Mouse (Mus musculus): ENCODE measurements around the gene Sobp. TPM values are rescaled to one million over a fixed set of nuclear protein-coding genes. Genes with fewer than 3 reads are reported as not detected.

Sobp gene
- polyA plus RNA-seq, 1 experiment from 2014 or later, result 10.0 TPM

GRCm38 (mm10) chr10:42957881-42958651, 216.3 kb downstream of the Sobp start:
- Histone ChIP-seq H3K9ac (replicated peaks) (peak overlapping the region; percentile 41), H3K27ac (replicated peaks) (no peak overlapping the region), H3K9me3 (replicated peaks) (no peaks in the 10 kb centered on the region), H3K4me2 (peak overlapping the region; percentile 59), H3K4me3 (replicated peaks) (peak overlapping the region; percentile 33), H3K27me3 (replicated peaks) (peaks cover 3% of the 10 kb centered on the region; the same call in 1 of the 2 replicates), H3K36me3 (no peaks in the 10 kb centered on the region), H3K4me1 (peaks cover 15% of the 10 kb centered on the region)
- peak; percentile 90 for ATAC-seq (ENCODE audit: low FRiP score)
- WGBS, result 4% methylated on average over 21 of the region's 21 CpGs

GRCm38 (mm10) chr10:42955205-42955604, 219.1 kb downstream of the Sobp start:
- H3K27me3 ChIP-seq (replicated peaks), result peaks cover 3% of the 10 kb centered on the region; the same call in 1 of the 2 replicates
- no peak overlapping the region for H3K27ac ChIP-seq (replicated peaks)
- H3K9me3 ChIP-seq (replicated peaks), result no peaks in the 10 kb centered on the region
- ATAC-seq (ENCODE audit: low FRiP score), result no peak
- no peaks in the 10 kb centered on the region for H3K36me3 ChIP-seq
- no peak overlapping the region for H3K9ac ChIP-seq (replicated peaks)
- peaks cover 32% of the 10 kb centered on the region for H3K4me1 ChIP-seq
- WGBS, result 99% methylated on average over 3 of the region's 3 CpGs
- H3K4me3 ChIP-seq (replicated peaks), result no peak overlapping the region
- H3K4me2 ChIP-seq, result no peak overlapping the region

- Histone ChIP-seq H3K27me3 (replicated peaks) (peaks cover 3% of the 10 kb centered on the region; the same call in 1 of the 2 replicates), H3K4me3 (replicated peaks) (no peak overlapping the region), H3K4me2 (no peak overlapping the region), H3K27ac (replicated peaks) (no peak overlapping the region), H3K4me1 (peaks cover 24% of the 10 kb centered on the region), H3K9me3 (replicated peaks) (no peaks in the 10 kb centered on the region), H3K9ac (replicated peaks) (no peak overlapping the region), H3K36me3 (no peaks in the 10 kb centered on the region)
- ATAC-seq (ENCODE audit: low FRiP score), result no peak
- 72% methylated on average over 5 of the region's 5 CpGs for WGBS
Observed at GRCm38 (mm10) chr10:42953601-42954000, 220.7 kb downstream of the Sobp start.

Other genes with a start within 250 kb of the Sobp start
- 1.4 and 1.5 TPM in 2 replicates for gene 9030612E09Rik, start 174 bp upstream of the Sobp start, polyA plus RNA-seq (2015; fragmentation: Nextera tagmentation; extraction: Ambion mirVana)
- 16.1 and 16.8 TPM in 2 replicates for gene Pdss2, start 47.0 kb upstream of the Sobp start, polyA plus RNA-seq (2015; fragmentation: Nextera tagmentation; extraction: Ambion mirVana)